Comparison of ENCODE assay signal across 31 mouse cellular contexts in genomic region chr5:140711040-140711439, GRCm38 (mm10). TPM values are rescaled to one million over a fixed set of nuclear protein-coding genes. Genes with fewer than 3 reads are reported as not detected.
DNase-seq lines count a peak whose midpoint lies in the region; ATAC-seq and TF ChIP-seq lines count a peak whose summit lies in the region.
"Had no signal": no experiment of that assay in that cellular context is flagged by ENCODE, and none has a peak within 500 bp of the region (broad histone marks: within the 10 kb centered on the region; RNA-seq: fewer than 3 reads in every experiment).

No protein-coding gene starts in this region.

- TF ChIP-seq POLR2A in ES-Bruce4 (IDR thresholded peaks at IDR 0.05; ENCODE audit: insufficient read depth, low read length) = no peak

- H3K36me3 ChIP-seq in hindbrain, postnatal 0 days (ENCODE audit: insufficient read depth, low read length) = peaks cover 58% of the 10 kb centered on the region
- peaks cover 80% of the 10 kb centered on the region for H3K36me3 ChIP-seq in hindbrain, embryonic 12.5 days
- peaks cover 2% of the 10 kb centered on the region; the same call in 1 of the 2 replicates for H3K36me3 ChIP-seq in ES-Bruce4 (ENCODE audit: control insufficient read depth, insufficient read depth, low read length, poor library complexity, severe bottlenecking)
- peaks cover 78% of the 10 kb centered on the region for H3K36me3 ChIP-seq in midbrain, embryonic 13.5 days
- peaks cover 58% of the 10 kb centered on the region for H3K36me3 ChIP-seq in midbrain, postnatal 0 days (ENCODE audit: insufficient read depth, low read length)

- no peaks in the 10 kb centered on the region for H3K4me1 ChIP-seq in hindbrain, postnatal 0 days (ENCODE audit: insufficient read depth, low read length)
- H3K4me1 ChIP-seq in hindbrain, embryonic 12.5 days = peaks cover 3% of the 10 kb centered on the region; the same call in 1 of the 2 replicates
- no peaks in the 10 kb centered on the region for H3K4me1 ChIP-seq in ES-Bruce4 (ENCODE audit: control insufficient read depth, insufficient read depth, low read length)
- H3K4me1 ChIP-seq in midbrain, embryonic 13.5 days (replicated peaks) = peaks cover 6% of the 10 kb centered on the region
- H3K4me1 ChIP-seq in midbrain, postnatal 0 days (ENCODE audit: insufficient read depth, low read length) = peaks cover under 1% of the 10 kb centered on the region; the same call in 1 of the 2 replicates

- TF ChIP-seq EP300 in ES-Bruce4 (IDR thresholded peaks at IDR 0.05; ENCODE audit: insufficient read depth, low read depth, low read length) = no peak

- H3K4me2 ChIP-seq in hindbrain, postnatal 0 days (ENCODE audit: low read depth, low read length) = no peak overlapping the region
- no peak overlapping the region for H3K4me2 ChIP-seq in hindbrain, embryonic 12.5 days (replicated peaks)
- H3K4me2 ChIP-seq in midbrain, embryonic 13.5 days (replicated peaks) = no peak overlapping the region
- no peak overlapping the region for H3K4me2 ChIP-seq in midbrain, postnatal 0 days (ENCODE audit: low read depth, low read length, poor library complexity, severe bottlenecking)
- H3K4me2 ChIP-seq: forebrain, embryonic 15.5 days; heart, embryonic 15.5 days; hindbrain, embryonic 13.5 days; kidney, embryonic 15.5 days; liver, embryonic 15.5 days; lung, embryonic 14.5 days; midbrain, embryonic 15.5 days had no signal

- H3K9me3 ChIP-seq in hindbrain, postnatal 0 days (ENCODE audit: low read length) = no peaks in the 10 kb centered on the region
- H3K9me3 ChIP-seq in hindbrain, embryonic 12.5 days (replicated peaks) = no peaks in the 10 kb centered on the region
- no peaks in the 10 kb centered on the region for H3K9me3 ChIP-seq in ES-Bruce4 (replicated peaks; ENCODE audit: control insufficient read depth, insufficient read depth, low read length, poor library complexity, severe bottlenecking)
- H3K9me3 ChIP-seq in midbrain, embryonic 13.5 days = no peaks in the 10 kb centered on the region
- no peaks in the 10 kb centered on the region for H3K9me3 ChIP-seq in midbrain, postnatal 0 days (ENCODE audit: low read length)
- H3K9me3 ChIP-seq: forebrain, embryonic 10.5 days; forebrain, embryonic 15.5 days; G1E; heart, embryonic 10.5 days; heart, embryonic 15.5 days; hindbrain, embryonic 13.5 days; kidney, embryonic 15.5 days; liver, embryonic 15.5 days; midbrain, embryonic 15.5 days had no signal

- no peak overlapping the region for H3K27ac ChIP-seq in hindbrain, postnatal 0 days
- H3K27ac ChIP-seq in hindbrain, embryonic 12.5 days = no peak overlapping the region
- no peak overlapping the region for H3K27ac ChIP-seq in ES-Bruce4 (ENCODE audit: insufficient read depth, low read length)
- no peak overlapping the region for H3K27ac ChIP-seq in midbrain, embryonic 13.5 days
- H3K27ac ChIP-seq in midbrain, postnatal 0 days (ENCODE audit: low read depth, low read length) = no peak overlapping the region
- H3K27ac ChIP-seq: forebrain, embryonic 10.5 days; forebrain, embryonic 15.5 days; heart, embryonic 10.5 days; heart, embryonic 15.5 days; hindbrain, embryonic 13.5 days; kidney, embryonic 15.5 days; liver, embryonic 15.5 days; midbrain, embryonic 15.5 days; stomach, postnatal 0 days had no signal

- 0 out of 2 replicates have a peak, but pooled peaks have one; percentile 14 for TF ChIP-seq CTCF in hindbrain, postnatal 0 days (IDR thresholded peaks at IDR 0.05; ENCODE audit: low read depth)
- peak; percentile 9 for TF ChIP-seq CTCF in ES-Bruce4 (IDR thresholded peaks at IDR 0.05; ENCODE audit: low read depth, low read length)
- TF ChIP-seq CTCF in midbrain, postnatal 0 days (IDR thresholded peaks at IDR 0.05) = no peak

- 59% methylated on average over 5 of the region's 5 CpGs for WGBS in hindbrain, postnatal 0 days
- 85% methylated on average over 5 of the region's 5 CpGs for WGBS in hindbrain, embryonic 12.5 days
- 84% methylated on average over 5 of the region's 5 CpGs for WGBS in midbrain, embryonic 13.5 days
- 78% methylated on average over 5 of the region's 5 CpGs for WGBS in midbrain, postnatal 0 days

- H3K9ac ChIP-seq in hindbrain, postnatal 0 days (replicated peaks; ENCODE audit: low read length) = no peak overlapping the region
- H3K9ac ChIP-seq in hindbrain, embryonic 12.5 days = no peak overlapping the region
- no peak overlapping the region for H3K9ac ChIP-seq in ES-Bruce4 (ENCODE audit: low read depth, poor library complexity, severe bottlenecking)
- H3K9ac ChIP-seq in midbrain, embryonic 13.5 days (replicated peaks) = no peak overlapping the region
- H3K9ac ChIP-seq in midbrain, postnatal 0 days (replicated peaks; ENCODE audit: low read length, poor library complexity, severe bottlenecking) = no peak overlapping the region
- H3K9ac ChIP-seq: forebrain, embryonic 15.5 days; heart, embryonic 15.5 days; hindbrain, embryonic 13.5 days; kidney, embryonic 15.5 days; liver, embryonic 15.5 days; lung, embryonic 14.5 days; midbrain, embryonic 15.5 days had no signal

- H3K27me3 ChIP-seq in hindbrain, postnatal 0 days (ENCODE audit: insufficient read depth, low read length) = no peaks in the 10 kb centered on the region
- H3K27me3 ChIP-seq in hindbrain, embryonic 12.5 days = no peaks in the 10 kb centered on the region
- H3K27me3 ChIP-seq in ES-Bruce4 (ENCODE audit: control insufficient read depth, insufficient read depth, low read length, poor library complexity, severe bottlenecking) = no peaks in the 10 kb centered on the region
- H3K27me3 ChIP-seq in midbrain, embryonic 13.5 days = no peaks in the 10 kb centered on the region
- no peaks in the 10 kb centered on the region for H3K27me3 ChIP-seq in midbrain, postnatal 0 days (ENCODE audit: insufficient read depth, low read length)
- H3K27me3 ChIP-seq: forebrain, embryonic 15.5 days; heart, embryonic 15.5 days; hindbrain, embryonic 13.5 days; kidney, embryonic 15.5 days; liver, embryonic 15.5 days; midbrain, embryonic 15.5 days had no signal

- no peak for DNase-seq in hindbrain, postnatal 0 days (ENCODE audit: low spot score)
- DNase-seq in 3T3-L1 (ENCODE audit: low read depth, low spot score) = peak; percentile 22
- peak; percentile 64 for DNase-seq in brain, adult 2 months (ENCODE audit: low read depth, low spot score)
- DNase-seq in midbrain, postnatal 0 days (ENCODE audit: low spot score) = no peak
- DNase-seq: adrenal gland, adult 2 months; adrenal gland, postnatal 36 days; B cell, adult 2 months; cerebellum, adult 2 months; cerebellum, postnatal 36 days; gastrocnemius, postnatal 10 days; heart, postnatal 36 days; kidney, adult 18-20 months; kidney, postnatal 25 days; lung, embryonic 14.5 days; lung, postnatal 14 days; thymus, adult 18-20 months; thymus, postnatal 36 days had no signal

- H3K4me3 ChIP-seq in hindbrain, postnatal 0 days (ENCODE audit: low read length) = no peak overlapping the region
- H3K4me3 ChIP-seq in hindbrain, embryonic 12.5 days = no peak overlapping the region
- no peak overlapping the region for H3K4me3 ChIP-seq in ES-Bruce4 (ENCODE audit: low read depth, low read length)
- no peak overlapping the region for H3K4me3 ChIP-seq in midbrain, embryonic 13.5 days (replicated peaks)
- H3K4me3 ChIP-seq in midbrain, postnatal 0 days (ENCODE audit: low read depth, low read length) = no peak overlapping the region
- H3K4me3 ChIP-seq: forebrain, embryonic 10.5 days; forebrain, embryonic 15.5 days; heart, embryonic 10.5 days; heart, embryonic 15.5 days; hindbrain, embryonic 13.5 days; kidney, embryonic 15.5 days; liver, embryonic 15.5 days; midbrain, embryonic 15.5 days had no signal

- no peak for ATAC-seq in hindbrain, postnatal 0 days
- no peak for ATAC-seq in hindbrain, embryonic 12.5 days (ENCODE audit: low FRiP score)
- ATAC-seq in midbrain, embryonic 13.5 days = no peak
- ATAC-seq in midbrain, postnatal 0 days (ENCODE audit: low FRiP score) = no peak
- ATAC-seq: activated CD4-positive, CD25-positive, alpha-beta regulatory T cell, adult 4 months; forebrain, embryonic 15.5 days; midbrain, embryonic 15.5 days had no signal

RNA-seq across cellular contexts. Expression of gene Brat1, which starts 6.2 kb away (rescaled TPM):
- total RNA-seq in hindbrain, postnatal 0 days (2014; rRNA removed) = 44.6 and 46.7 TPM in 2 replicates
- polyA plus RNA-seq in hindbrain, postnatal 0 days (2015; fragmentation: Nextera tagmentation; extraction: Ambion mirVana) = 17.9 and 18.1 TPM in 2 replicates
- polyA plus RNA-seq in hindbrain, embryonic 12.5 days (2016; fragmentation: Nextera tagmentation; extraction: Ambion mirVana) = 22.8 and 25.7 TPM in 2 replicates
- polyA plus RNA-seq in ES-Bruce4 (2011; ENCODE audit: insufficient read depth, insufficient read length, low read depth, missing spikeins) = 9.3 and 9.6 TPM in 2 replicates
- polyA plus RNA-seq in midbrain, embryonic 13.5 days (2015; fragmentation: Nextera tagmentation; extraction: Ambion mirVana) = 20.7 and 22.4 TPM in 2 replicates
- total RNA-seq in midbrain, postnatal 0 days (2014; rRNA removed) = 37.1 and 40.3 TPM in 2 replicates
- polyA plus RNA-seq in midbrain, postnatal 0 days (2015; fragmentation: Nextera tagmentation; extraction: Ambion mirVana) = 16.4 and 17.9 TPM in 2 replicates

RNA-seq across cellular contexts. Expression of gene Iqce, which starts 8.9 kb away (rescaled TPM):
- total RNA-seq in hindbrain, postnatal 0 days (2014; rRNA removed) = 19.1 and 43.1 TPM in 2 replicates
- 22.1 and 24.8 TPM in 2 replicates for polyA plus RNA-seq in hindbrain, postnatal 0 days (2015; fragmentation: Nextera tagmentation; extraction: Ambion mirVana)
- 31.3 and 31.7 TPM in 2 replicates for polyA plus RNA-seq in hindbrain, embryonic 12.5 days (2016; fragmentation: Nextera tagmentation; extraction: Ambion mirVana)
- 11.0 and 16.9 TPM in 2 replicates for polyA plus RNA-seq in ES-Bruce4 (2011; ENCODE audit: insufficient read depth, insufficient read length, low read depth, missing spikeins)
- polyA plus RNA-seq in midbrain, embryonic 13.5 days (2015; fragmentation: Nextera tagmentation; extraction: Ambion mirVana) = 24.4 and 26.0 TPM in 2 replicates
- 36.4 and 38.6 TPM in 2 replicates for total RNA-seq in midbrain, postnatal 0 days (2014; rRNA removed)
- 30.4 and 37.2 TPM in 2 replicates for polyA plus RNA-seq in midbrain, postnatal 0 days (2015; fragmentation: Nextera tagmentation; extraction: Ambion mirVana)

RNA-seq across cellular contexts. Expression of gene Amz1, which starts 12.9 kb away (rescaled TPM):
- 11.8 and 12.6 TPM in 2 replicates for total RNA-seq in hindbrain, postnatal 0 days (2014; rRNA removed)
- 9.4 and 9.7 TPM in 2 replicates for polyA plus RNA-seq in hindbrain, postnatal 0 days (2015; fragmentation: Nextera tagmentation; extraction: Ambion mirVana)
- 1.8 and 2.1 TPM in 2 replicates for polyA plus RNA-seq in hindbrain, embryonic 12.5 days (2016; fragmentation: Nextera tagmentation; extraction: Ambion mirVana)
- polyA plus RNA-seq in ES-Bruce4 (2011; ENCODE audit: insufficient read depth, insufficient read length, low read depth, missing spikeins) = 0.60 and 0.64 TPM in 2 replicates
- 2.1 and 3.2 TPM in 2 replicates for polyA plus RNA-seq in midbrain, embryonic 13.5 days (2015; fragmentation: Nextera tagmentation; extraction: Ambion mirVana)
- total RNA-seq in midbrain, postnatal 0 days (2014; rRNA removed) = 14.4 and 14.9 TPM in 2 replicates
- polyA plus RNA-seq in midbrain, postnatal 0 days (2015; fragmentation: Nextera tagmentation; extraction: Ambion mirVana) = 15.6 and 15.9 TPM in 2 replicates

Comparison
In these comparisons a context has a peak if more than half of its experiments do, and no peak if none do; other contexts are left out.
1. DNase-seq: peak in 3T3-L1 (single experiment) and brain, adult 2 months (single experiment); none in hindbrain, postnatal 0 days (single experiment) and midbrain, postnatal 0 days (single experiment).